Mouse (Mus musculus) forelimb bud, embryonic 11.5 days (tissue): ENCODE results near the gene Ctrc.

Experiments used
- DNase-seq: peaks from one replicate; pipeline ENCODE4 v3.0.0-alpha.2; 2012; ENCODE audit warnings: low read depth, low spot score

The Ctrc gene

GRCm38 (mm10) chr4:141866933-141867490 lies 20.9 kb upstream of the Ctrc start:
- DNase-seq, result no peak

- no peak for DNase-seq
Observed at GRCm38 (mm10) chr4:141865600-141865999, 19.4 kb upstream of the Ctrc start.

GRCm38 (mm10) chr4:141865006-141865405 lies 18.8 kb upstream of the Ctrc start:
- DNase-seq, result no peak

GRCm38 (mm10) chr4:141864506-141864905 lies 18.3 kb upstream of the Ctrc start:
- DNase-seq, result no peak

GRCm38 (mm10) chr4:141863726-141864280 lies 17.6 kb upstream of the Ctrc start:
- no peak for DNase-seq

- DNase-seq, result no peak
Observed at GRCm38 (mm10) chr4:141862867-141863266, 16.7 kb upstream of the Ctrc start.

- no peak for DNase-seq
Observed at GRCm38 (mm10) chr4:141861591-141862295, 15.6 kb upstream of the Ctrc start.

GRCm38 (mm10) chr4:141860246-141860841 lies 14.2 kb upstream of the Ctrc start:
- no peak for DNase-seq

GRCm38 (mm10) chr4:141859351-141859750 lies 13.2 kb upstream of the Ctrc start:
- no peak for DNase-seq

- no peak for DNase-seq
Observed at GRCm38 (mm10) chr4:141858501-141858900, 12.3 kb upstream of the Ctrc start.

- peak; percentile 75 for DNase-seq
Observed at GRCm38 (mm10) chr4:141857422-141857930, 11.3 kb upstream of the Ctrc start.

- peak; percentile 44 for DNase-seq
Observed at GRCm38 (mm10) chr4:141853437-141853836, 7.3 kb upstream of the Ctrc start.

GRCm38 (mm10) chr4:141834536-141835095 lies 11.5 kb downstream of the Ctrc start:
- DNase-seq, result no peak

GRCm38 (mm10) chr4:141833911-141834310 lies 12.2 kb downstream of the Ctrc start:
- DNase-seq, result no peak

- no peak for DNase-seq
Observed at GRCm38 (mm10) chr4:141831361-141831760, 14.8 kb downstream of the Ctrc start.

- no peak for DNase-seq
Observed at GRCm38 (mm10) chr4:141830381-141830780, 15.8 kb downstream of the Ctrc start.

- no peak for DNase-seq
Observed at GRCm38 (mm10) chr4:141828177-141828576, 18.0 kb downstream of the Ctrc start.

GRCm38 (mm10) chr4:141827401-141827800 lies 18.8 kb downstream of the Ctrc start:
- no peak for DNase-seq

GRCm38 (mm10) chr4:141826060-141826459 lies 20.1 kb downstream of the Ctrc start, which contains the start of gene Cela2a:
Gene Cela2a, minus strand, starts transcription at chr4:141826160.
- DNase-seq, result no peak

GRCm38 (mm10) chr4:141822979-141823378 lies 23.2 kb downstream of the Ctrc start:
- no peak for DNase-seq

GRCm38 (mm10) chr4:141822089-141822488 lies 24.1 kb downstream of the Ctrc start:
- DNase-seq, result no peak

- DNase-seq, result no peak
Observed at GRCm38 (mm10) chr4:141821178-141821577, 25.0 kb downstream of the Ctrc start.
